Mouse (Mus musculus) ovary, postnatal 10 days (tissue): ENCODE results near the gene Exph5.

ENCODE experiments used
- DNase-seq: peaks from one replicate; pipeline ENCODE4 v3.0.0; 2022; ENCODE audit warnings: low spot score

The Exph5 gene

DNA sequence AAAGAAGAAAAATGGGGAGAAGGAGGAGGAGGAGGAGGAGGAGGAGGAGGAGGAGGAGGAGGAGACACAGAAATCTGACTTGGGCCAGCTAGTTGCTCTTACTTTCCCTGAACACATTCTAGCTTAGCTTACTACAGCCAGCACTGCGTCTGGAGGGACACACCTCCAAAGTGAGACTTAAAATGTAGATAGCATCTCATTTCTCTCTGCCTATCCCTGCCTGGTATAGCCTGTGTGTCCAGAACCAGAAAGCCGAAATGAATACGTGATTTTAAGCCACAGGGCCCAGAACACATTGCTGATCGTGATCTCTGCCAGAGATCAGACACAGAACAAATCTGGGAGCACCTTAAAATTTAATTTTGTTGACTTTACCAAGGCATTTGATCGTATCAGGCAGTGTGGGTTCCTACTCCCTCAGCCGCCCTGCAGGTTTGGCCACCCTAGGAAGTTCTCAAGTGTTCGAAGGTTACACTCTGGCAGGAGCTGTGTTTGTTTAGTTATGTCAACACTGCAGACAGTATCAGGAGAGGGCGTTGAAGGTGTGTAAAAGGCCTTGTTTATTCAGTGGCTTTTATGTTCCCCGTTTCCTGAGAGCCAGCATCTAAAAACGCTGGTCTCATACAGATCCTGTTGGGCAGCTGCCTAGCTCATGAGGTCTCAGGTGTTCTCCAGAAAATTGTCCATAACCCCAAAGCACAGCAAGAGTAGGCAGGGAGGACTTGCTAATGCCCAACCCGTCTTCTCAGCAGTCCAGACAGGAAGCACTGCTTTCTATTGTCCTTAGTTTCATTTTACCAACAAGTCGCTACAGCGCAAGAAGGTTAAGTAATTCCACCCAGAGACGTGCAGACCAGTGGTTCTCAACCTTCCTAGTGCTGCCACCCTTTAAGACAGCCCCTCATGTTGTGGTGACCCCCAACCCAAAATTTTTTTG lies 55.0 kb downstream of the Exph5 start:
- DNase-seq, result no peak

DNA sequence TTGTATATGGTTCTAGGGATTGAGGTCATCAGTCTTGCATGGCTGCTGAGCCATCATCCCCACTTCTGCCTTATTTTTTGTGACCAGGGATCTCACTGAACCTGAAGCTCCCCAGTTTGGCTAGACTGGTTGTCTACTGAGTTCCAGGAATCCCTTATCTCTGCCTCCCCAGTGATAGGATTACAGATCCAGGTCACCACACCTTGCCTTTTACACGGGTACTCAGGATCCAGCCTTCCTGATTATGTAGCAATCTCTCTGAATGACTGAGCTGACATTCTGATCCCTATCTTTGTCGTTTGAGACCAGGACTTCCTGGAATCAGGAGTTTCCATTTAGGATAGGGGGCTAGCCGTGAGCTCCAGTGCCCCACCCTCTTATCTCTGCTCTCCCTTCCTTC lies 69.9 kb downstream of the Exph5 start:
- DNase-seq, result no peak

DNA sequence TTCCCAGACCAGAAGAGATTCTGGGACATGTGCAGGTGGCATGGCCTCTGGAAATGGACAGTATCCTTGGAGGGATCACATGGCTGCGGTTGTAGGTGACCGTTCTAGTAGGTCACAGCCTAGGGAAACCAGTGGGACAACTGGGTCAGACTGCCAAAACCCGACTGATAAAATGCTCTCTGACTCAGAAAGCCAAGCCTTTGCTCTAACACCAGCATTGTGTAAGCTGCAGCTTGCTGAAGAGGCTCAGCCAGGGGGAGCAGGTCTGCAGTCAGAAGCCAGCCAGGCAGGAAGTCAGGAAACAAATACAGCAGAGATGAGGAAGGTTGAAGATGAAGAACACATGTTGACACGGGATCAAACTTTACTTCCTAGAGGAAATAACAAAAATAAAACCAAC lies 74.4 kb downstream of the Exph5 start:
- DNase-seq, result no peak

DNA sequence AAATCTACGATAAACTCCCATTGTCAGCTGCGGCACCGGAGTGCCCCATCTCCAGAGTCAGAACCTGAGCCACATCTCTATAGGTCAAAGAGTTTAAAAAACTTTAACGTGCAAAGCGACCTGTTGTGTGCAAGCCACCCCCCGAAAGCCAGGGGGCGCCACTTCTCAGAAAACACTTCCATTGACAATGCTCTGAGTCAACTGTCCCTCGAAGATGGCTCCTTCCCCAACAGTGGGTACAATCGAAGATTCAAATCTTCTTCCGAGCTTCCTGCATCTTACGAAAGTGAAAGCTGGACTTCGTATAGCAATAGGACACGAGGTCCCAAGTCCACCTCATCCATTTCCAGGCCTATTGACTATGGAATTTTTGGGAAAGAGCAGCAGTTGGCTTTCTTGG lies 75.3 kb downstream of the Exph5 start:
- no peak for DNase-seq

DNA sequence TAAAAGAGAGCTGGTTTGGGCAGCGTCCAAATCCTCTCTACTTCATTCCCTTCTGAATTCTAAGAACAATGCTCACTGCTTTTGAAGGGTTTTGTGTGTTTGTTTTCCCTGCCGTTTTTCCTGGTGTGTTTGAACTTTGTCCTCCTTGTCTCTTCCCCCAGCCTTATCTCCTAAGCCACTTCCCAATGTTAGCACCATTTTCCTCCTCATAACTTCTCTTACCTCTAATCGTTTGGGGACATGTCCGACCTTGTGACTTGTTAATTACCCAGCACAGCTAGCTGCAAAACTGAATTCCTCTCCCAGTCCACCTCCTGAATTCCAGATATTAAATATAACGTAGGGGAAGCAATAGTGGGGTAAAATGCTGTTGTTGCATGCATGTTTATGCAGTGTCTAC lies 76.1 kb downstream of the Exph5 start:
- DNase-seq, result no peak

DNA sequence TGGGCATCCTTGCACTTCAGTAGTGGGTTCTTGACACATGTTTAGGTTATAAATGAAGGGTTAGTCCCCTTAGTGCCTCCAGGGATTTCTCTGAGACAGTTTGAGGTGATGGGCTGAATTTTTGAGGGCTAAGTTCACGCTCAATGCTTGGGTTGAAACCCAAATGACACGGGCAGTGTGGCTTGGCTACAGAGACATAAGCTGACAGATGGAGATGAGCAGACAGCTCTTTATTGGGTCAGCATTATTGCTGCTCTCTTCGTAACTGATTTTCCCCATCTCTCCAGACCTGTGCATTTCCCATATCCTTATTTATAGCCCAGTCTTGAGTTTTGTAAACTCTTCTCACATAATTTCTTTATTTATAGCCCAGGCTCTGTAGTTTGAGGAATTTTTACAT lies 76.7 kb downstream of the Exph5 start:
- DNase-seq, result no peak

DNA sequence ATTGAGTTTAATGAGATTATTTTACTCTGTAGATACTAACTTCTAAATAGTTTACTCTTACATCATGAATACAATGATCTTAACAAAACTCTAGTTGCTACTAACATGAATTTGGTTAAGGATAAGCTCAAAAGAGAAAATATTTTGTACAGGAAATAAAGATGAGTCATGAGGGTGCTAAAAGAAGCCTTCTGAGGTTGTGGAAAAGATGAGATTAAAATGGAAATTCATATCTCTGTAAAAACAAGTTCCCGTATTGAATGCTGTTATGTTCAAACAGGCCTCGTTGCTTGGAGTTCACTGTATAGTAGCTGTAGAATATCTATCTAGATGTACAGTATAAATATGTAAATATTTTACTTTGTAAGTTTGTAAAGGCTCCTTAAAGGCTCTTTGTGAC lies 79.1 kb downstream of the Exph5 start:
- DNase-seq, result no peak

- DNase-seq, result no peak
These were observed 79.7 kb downstream of the Exph5 start for GRCm38 (mm10) chr9:53381113-53381615.

GRCm38 (mm10) chr9:53383951-53384866 lies 82.7 kb downstream of the Exph5 start, which contains the start of gene Kdelc2:
Gene Kdelc2 (plus strand): TSS chr9:53384025.
- DNase-seq, result peak; percentile 75

GRCm38 (mm10) chr9:53384873-53385272 lies 83.4 kb downstream of the Exph5 start:
- no peak for DNase-seq

DNA sequence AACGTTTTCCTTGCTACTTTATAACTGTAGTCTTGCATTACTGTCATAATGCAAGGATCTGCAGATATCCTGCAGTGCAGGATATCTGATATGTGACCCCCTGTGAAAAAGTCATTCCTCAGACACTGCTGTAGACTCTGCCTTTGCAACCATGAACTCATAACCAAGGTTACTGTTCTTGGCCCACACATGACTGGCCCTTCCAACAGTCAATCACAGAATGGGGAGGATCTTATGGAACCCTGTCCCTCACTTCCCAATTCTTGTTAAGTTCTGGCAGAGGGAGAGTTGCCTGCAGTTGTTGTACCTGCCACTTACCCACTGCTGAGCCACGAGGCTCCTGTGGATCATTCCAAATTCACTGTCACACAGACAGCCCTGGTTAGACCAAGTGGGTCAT lies 86.0 kb downstream of the Exph5 start:
- no peak for DNase-seq

DNA sequence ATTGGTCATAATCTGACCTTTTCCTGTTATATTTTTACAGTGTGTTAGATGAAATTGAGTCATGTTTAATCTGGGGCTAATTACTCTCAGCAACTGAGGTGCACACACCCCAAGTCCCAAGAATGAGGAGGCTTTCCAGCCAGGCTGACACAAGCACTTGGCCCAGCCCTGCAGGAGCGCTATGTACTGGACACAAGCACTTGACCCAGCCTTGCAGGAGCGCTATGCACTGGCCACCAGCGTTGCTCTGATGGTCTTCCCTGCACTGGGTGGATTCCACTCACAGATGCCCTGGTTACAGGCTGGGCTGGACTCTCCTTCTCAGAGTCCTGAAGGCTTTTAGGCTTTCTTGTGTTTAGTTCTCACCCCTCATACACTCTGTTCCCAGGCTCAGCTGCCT lies 87.6 kb downstream of the Exph5 start:
- DNase-seq, result no peak

DNA sequence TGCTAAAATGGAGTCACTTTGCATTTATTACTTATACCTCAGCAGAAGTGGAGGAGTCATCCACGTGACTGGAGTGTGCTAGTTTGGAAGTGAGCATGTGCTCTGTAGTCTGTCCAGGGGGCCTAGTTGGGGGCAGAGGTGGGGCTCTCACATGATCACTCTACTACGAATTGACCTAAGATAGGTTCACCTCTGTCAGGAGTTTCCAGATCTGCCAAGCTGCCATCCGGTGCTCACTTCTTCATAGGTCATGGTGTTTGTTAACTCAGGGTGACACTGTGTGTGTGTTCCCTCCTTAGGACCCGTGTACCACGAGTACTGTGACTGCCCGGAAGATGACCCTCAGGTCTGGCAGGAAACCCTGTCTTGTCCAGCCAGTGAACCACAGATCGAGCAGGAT lies 88.7 kb downstream of the Exph5 start:
- no peak for DNase-seq

DNA sequence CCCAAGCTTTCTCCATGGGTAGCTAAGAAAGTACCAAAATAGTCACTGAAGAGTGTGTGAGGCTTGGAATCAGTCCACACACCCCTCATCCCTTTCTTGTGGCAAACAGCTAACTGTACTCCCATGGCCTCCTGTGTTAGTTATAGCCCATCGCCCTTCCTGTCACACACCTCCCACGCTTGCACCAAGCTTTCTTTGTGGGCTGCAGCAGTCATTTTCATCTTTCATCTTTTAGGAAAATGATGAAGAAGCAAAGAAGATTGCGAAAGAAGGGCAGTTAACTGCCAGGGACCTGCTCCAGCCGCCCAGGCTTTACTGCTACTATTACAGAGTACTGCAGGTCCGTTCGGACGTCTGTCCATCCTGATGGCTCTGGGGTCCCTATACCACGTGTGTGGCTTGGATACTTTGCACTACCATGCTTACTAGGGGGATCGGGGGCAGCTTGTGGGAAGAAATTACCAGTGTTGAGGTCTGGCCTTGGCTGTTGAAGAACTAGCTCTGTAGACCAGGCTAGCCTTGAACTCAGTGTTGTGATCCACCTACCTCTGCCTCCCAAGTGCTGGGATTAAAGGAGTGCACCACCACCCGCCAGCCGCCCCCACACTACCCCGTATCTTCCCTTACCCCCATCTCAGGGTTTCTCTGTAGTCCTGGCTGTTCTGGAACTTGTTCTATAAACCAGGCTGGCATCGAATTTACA lies 96.4 kb downstream of the Exph5 start:
- DNase-seq, result no peak

- DNase-seq, result no peak
These were observed 96.9 kb downstream of the Exph5 start for GRCm38 (mm10) chr9:53398388-53398700.

DNA sequence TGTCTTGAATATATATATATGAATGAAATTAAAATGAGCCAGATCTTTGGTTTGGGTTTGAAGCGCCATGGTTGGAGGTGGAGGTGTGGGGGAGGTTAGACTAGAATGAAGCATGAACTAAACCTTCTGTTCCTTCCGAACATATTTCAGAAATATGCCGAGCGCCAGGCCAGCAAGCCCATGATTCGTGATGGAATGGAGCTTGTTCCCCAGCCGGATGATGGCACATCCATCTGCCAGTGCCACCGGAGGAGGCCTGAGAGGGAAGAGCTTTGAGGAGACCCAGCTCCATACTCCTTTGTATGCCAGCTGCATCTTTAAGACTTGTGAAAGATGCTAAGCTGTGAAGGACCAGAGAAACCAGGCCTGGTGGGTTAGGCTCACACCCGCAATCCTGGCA lies 98.1 kb downstream of the Exph5 start:
- no peak for DNase-seq

- DNase-seq, result no peak
These were observed 99.2 kb downstream of the Exph5 start for GRCm38 (mm10) chr9:53400696-53401095.

DNA sequence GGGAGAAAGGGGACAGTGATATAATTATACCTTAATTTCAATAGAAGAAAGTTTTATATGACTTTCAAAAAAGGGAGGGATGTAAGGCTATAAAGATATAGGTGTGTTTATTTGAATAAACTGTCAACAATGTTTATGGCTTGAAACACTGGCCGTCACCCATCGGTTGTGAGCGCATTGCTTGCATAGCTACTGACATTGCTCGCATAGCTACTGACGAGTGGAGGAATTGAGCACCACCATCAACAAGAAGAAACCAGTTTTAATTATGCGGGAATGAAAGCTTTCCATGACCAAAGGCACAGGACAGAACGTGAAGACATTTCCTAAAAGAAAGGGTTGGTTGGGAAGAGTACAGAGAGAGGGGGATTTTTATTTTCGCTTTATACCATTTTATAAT lies 99.7 kb downstream of the Exph5 start:
- no peak for DNase-seq

GRCm38 (mm10) chr9:53402291-53402711 lies 100.8 kb downstream of the Exph5 start, which contains the start of gene 4930550C14Rik:
Gene 4930550C14Rik (plus strand): TSS chr9:53402325.
- DNase-seq, result no peak

DNA sequence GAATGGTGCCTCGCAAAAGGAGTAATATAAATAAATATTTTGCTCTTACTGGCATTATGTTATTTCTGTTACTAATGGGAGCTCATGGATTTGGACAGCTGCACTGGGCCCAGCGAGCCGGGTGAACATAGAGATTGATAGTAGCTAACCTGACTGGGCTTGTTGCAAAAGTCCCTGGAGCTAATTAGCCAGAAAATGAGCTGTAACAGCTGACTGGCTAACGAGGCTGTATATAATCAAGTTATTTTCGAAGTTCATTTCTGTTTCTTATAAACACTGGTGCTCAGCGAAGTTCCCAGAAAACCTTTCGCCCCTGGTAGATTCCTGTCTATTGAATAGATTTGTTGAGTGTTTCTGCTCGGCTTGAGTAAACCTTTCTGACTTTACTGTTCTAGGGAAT lies 101.5 kb downstream of the Exph5 start:
- DNase-seq, result no peak

GRCm38 (mm10) chr9:53404050-53404752 lies 102.7 kb downstream of the Exph5 start:
- no peak for DNase-seq
